Mouse (Mus musculus): ENCODE data around the gene 1700007K13Rik. TPM values are rescaled to one million over a fixed set of nuclear protein-coding genes. Genes with fewer than 3 reads are reported as not detected.
A peak's percentile ranks its signal among the peaks of the same experiment; 100 is the strongest.

1700007K13Rik gene
- total RNA-seq, 2 experiments from 2014 or later: 0.64 to 0.99 TPM

DNA sequence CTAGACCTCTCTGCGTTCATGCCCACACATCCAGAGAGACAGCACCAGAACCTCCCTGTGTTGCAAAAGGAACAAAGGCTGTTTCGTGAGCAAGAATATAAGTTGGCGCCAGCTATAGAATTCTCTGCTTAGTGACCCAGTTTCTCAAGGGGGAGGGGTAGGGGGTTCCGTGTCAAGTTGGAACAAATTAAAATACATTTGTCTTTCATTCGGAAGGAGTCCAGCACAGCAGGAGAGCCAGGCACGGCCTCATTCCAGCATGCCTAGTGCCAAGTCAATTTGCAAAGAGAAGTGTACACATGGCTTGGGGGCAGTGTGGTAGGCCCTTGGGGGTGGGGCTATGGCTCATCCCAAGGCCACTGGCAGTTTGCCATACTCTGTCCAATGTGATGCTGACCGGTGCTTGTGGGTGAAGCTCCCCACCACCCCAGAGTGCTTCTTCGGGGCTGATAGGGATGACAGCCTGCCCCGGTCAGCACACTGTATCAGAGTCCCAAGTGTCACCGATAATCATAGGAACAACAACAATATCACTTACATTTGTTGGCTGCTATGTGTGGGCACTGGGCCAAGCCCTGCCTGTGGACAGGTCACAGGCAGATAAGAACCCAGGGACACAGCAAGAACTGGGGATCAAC, 50.6 kb downstream of the 1700007K13Rik start:
- DNase-seq: peak; percentile 82

DNA sequence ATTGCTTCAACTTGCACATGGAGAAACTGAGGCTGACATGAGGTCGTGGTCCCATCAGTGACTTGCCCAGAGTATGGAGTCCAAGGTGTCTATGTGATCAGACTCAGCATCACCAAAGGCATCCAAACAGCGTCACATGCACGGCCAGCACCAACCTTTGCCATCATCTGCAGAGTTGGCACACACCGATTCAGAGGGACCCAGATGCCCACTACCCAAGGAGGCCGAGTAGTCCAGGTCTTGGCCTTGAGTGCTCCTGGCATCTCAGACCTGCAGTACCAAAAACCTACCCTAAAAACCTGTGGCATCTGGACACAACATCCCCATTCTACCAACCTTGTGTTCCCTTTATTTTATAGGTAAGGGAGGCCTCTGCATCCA, 51.4 kb downstream of the 1700007K13Rik start:
- DNase-seq: no peak

DNA sequence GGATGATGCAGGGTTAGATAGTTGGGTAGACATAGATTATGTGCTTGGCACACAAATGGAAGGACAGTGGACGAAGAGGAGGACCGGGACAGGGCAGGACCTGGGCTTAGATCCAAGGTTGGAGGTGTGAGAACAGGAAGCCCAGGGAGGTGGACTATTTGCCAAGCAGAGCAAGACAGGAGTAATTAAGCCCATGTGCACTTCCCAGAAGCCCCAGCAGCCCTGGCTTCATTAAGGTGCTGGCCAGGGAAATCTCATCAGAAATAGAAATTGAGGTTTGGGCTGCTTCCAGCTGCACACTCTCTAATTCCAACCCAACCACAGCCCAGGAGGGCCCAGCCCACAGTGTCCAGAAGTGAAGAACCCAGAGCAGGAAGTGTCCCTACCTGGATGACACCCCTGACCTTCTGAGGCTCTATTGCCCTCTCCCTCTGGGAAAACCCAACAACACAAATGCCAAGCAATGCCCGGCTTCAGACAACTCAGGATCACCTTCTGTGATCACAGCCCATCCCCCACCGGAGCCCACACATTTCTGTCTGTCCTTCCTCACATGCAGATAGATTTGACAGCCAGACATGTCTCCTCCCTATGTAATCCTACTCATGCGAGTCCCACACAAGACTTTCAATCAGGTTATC, 51.9 kb downstream of the 1700007K13Rik start:
- DNase-seq: no peak

DNA sequence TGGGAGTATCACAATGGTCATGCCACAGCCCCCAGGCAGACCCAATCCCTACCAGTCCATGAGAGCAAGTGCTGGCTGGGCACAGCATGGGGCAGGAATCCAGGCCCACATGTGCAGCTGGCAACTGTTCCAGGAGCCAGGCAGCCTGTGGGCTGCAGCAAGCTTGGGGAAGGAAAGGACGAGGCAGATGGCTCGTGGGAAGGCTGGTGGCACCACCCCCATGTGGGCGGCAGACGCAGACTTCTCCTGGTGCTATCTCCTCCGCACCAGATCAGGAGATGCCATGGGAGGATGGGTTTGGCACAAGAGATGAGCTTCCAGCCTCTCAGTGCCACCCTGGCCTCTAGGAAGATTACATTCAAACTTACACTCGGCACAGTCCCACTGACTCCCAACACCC, 53.2 kb downstream of the 1700007K13Rik start:
- DNase-seq: no peak

Other genes starting within 250 kb of the 1700007K13Rik start
- gene Ppp1r26, start 19.5 kb downstream of the 1700007K13Rik start, total RNA-seq (2021): 1 to 10 TPM; 5.3 to 7.4 TPM
- gene Mrps2, start 1.7 kb upstream of the 1700007K13Rik start, total RNA-seq (2021): 10 to 100 TPM; 64.6 to 75.6 TPM
- gene Gbgt1, start 30.6 kb upstream of the 1700007K13Rik start, total RNA-seq (2021): 1 to 10 TPM; 4.3 to 5.4 TPM
- 1 to 10 TPM; 2.6 to 3.2 TPM for gene Gm10134, start 39.8 kb upstream of the 1700007K13Rik start, total RNA-seq (2021)
- gene Ralgds, start 46.8 kb upstream of the 1700007K13Rik start, total RNA-seq (2021): 10 to 100 TPM; 31.5 to 47.4 TPM
- gene Cel, start 97.1 kb upstream of the 1700007K13Rik start, total RNA-seq (2021): under 1 TPM in 1 of 2 experiments, not detected in 1; 0.15 TPM
- gene Gtf3c5, start 117.4 kb upstream of the 1700007K13Rik start, total RNA-seq (2021): 10 to 100 TPM; 15.5 to 21.5 TPM
- 1 to 10 TPM in 1 of 2 experiments, under 1 TPM in 1; 0.66 to 4.4 TPM for gene Gfi1b, start 155.7 kb upstream of the 1700007K13Rik start, total RNA-seq (2021)
- 10 to 100 TPM; 15.5 to 20.7 TPM for gene Tsc1, start 174.9 kb upstream of the 1700007K13Rik start, total RNA-seq (2021)
- gene Spaca9, start 233.4 kb upstream of the 1700007K13Rik start, total RNA-seq (2021): 1 to 10 TPM; 1.4 to 2.1 TPM
- gene Ak8, start 233.8 kb upstream of the 1700007K13Rik start, total RNA-seq (2021): under 1 TPM; 0.18 to 0.33 TPM

All from adrenal gland, postnatal 10 days (tissue).